Mouse (Mus musculus): Measurements from ENCODE around the gene B4galt7. TPM values are rescaled to one million over a fixed set of nuclear protein-coding genes. Genes with fewer than 3 reads are reported as not detected.

B4galt7 gene
- 15.1 TPM for polyA plus RNA-seq (2014; fragmentation: Illumina TruSeq; extraction: RNeasy Lipid Tissue Mini Kit (QIAGEN cat#74804); ENCODE audit: low read depth, low replicate concordance)

DNA sequence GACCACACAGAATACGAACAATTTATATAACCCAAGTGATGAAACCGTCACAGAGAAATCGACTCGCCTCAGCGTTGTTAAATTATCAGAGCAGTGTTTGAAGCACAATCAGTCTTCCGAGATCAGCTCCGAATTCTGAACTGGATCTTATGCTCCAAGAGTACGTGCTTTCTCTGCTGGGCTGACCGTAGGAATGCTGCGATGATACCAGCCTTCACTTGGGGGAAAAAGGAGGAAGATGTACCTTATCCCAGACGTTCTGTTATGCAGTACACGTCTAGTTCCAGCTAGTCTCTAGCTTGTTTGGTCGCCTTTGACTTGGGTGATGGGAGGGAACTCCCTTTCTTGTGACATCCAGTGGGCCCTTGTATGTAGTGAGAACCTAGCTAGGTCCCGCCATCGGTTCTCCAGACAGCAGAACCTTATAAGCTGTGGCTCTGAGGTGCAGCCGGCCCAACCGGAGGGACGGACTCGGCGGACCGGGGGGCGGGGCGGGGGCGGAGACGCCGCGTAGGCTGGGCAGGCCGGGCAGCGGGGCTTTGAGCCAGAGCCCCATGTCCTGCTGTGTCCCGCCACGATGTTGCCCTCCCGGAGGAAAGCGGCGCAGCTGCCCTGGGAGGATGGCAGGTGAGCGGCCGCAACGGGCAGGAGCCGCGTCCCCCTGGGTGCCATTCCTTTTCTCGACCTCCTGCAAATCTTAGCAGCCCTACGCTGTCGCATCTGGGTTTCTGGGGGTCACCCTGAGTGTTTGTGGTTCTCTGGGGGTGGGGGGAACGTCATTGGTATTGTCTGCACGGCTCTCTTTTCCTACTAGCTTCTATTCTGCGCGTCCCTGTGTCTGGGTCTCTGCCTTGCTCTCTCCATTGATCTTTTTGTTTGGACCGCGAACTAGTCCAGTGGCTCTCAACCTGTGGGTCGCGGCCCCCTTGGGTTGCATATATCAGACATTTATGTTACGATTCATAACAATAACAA lies at the start of gene B4galt7:
Gene B4galt7, plus strand, starts transcription at position 331 of the 975 bp plus-strand sequence.

DNA sequence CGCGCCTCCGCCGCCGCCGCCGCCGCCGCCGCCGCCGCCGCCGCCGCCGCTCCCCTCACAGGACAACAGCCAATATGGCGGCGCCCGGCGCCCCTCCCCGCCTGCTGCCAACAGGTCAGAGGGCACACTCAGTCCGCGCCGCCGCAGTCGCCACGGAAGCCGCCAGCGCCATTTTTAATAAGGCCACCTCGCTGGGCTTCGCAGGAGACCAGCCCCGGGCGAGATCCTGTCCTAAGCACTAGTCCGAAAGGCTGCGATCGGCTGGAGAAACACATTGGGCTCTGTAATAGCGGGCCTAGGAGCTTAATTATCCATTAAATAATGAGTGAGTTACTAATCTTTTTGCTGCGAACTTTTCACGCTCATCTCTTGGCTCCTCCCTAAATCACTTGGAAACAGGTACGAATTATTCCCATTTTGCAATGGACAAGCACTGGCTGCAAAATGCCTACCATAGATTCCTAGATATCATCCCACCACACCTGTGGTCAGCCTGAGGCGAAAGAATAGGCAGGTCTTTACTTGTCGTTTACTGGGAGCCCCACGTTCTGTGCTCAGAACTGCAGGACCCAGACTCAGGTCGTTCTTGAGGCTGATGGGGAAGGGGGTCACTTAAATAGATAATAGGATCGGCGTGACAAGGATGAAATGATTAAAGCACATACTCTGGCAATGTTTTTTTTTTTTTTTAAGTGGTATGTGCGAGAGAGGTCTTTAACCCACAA lies 28.5 kb upstream of the B4galt7 start, which contains the start of gene Fam193b:
Gene Fam193b, minus strand, starts transcription at position 94 of the 725 bp plus-strand sequence.

DNA sequence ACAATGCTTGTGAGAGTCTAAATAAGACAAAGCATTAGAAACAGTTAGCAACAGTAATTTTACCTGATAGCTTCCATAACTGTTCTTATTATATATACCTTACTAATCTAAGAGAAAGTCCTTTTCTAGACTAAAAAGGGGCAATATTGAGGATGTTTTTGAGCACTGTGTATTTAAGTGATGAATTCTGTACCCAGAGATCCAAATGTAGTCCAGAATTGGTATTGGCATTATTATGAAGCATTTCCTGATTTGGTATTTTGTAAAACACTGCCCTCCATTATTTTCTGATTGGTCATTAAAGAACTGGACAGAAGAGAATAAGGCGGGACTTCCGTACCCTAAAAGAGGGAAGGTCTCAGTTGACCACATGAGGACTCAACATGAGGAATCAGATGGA lies 26.3 kb upstream of the B4galt7 start, which contains the start of gene Tmed9:
Gene Tmed9, plus strand, starts transcription at position 301 of the 400 bp plus-strand sequence.

DNA sequence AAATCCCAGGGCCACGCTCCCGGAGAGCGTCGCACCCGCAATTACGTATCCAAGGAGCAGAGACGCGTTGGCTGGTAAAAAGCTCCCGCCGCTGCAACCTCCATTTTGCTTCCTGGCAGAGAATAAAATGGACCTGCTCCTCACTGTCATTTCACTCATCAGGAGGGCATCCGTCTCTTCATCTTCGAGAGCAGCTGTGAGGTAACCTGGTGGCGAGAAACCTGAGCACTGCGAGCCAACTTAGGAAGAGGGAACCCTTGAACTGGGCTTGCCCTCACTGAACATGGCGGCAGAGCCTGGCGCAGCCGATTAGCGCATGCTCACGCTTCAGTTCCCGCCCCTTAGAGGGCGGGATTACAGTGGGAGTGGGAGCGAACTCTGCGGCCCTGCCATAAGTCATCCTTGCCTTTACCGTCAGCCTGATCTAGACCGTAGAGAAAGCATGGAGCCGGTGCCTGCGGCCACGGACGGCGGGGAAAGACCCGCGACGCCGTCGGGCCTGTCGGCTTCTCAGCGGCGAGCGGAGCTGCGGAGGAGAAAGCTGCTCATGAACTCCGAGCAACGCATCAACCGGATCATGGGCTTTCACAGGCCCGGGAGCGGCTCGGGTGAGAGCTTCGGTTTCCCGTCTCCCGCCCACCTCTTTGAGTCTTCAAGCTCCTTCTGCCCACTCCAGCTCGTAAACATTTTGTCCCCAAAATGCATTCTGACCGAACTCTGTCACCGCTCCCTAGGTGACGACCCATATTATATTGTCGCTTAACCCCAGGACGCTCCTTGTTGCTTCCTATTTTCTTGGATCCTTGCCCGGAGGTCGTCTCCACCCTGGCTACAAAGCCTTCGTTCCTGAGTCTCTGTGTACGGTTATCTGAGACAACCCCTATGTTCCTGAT lies 23.2 kb downstream of the B4galt7 start, which contains the start of gene Caml:
Gene Caml, plus strand, starts transcription at position 357 of the 893 bp plus-strand sequence.

DNA sequence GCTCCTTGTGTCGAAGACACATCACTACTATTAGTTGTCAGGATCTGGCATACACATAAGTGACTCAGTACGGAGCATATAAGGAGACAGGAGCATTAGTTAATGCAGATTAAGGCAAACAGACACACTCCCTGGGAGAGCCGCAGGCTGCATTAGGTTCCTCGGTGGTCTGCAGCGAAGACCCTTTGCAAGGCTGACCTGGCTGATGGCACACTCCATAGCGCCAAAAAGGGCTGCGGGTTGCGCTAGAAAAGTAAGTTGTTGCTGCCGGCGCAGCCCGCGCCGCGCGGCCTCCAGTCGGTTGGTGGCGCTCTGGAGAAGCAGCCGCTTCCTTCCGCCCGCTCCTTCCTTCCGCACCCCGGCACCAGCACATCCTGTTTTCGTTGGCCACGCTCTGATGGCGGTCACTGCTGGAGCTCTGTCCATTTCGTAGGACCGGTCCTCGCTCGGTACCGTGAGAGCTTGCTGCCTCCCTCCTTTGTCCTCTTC lies 35.0 kb downstream of the B4galt7 start, which contains the start of gene Ddx46:
Gene Ddx46, plus strand, starts transcription at position 389 of the 489 bp plus-strand sequence.

Other genes starting within 250 kb of the B4galt7 start
- gene Lman2, start 237.1 kb upstream of the B4galt7 start, polyA plus RNA-seq (2014; fragmentation: Illumina TruSeq; extraction: RNeasy Lipid Tissue Mini Kit (QIAGEN cat#74804); ENCODE audit: low read depth, low replicate concordance) = 250 TPM
- gene Rgs14, start 230.2 kb upstream of the B4galt7 start, polyA plus RNA-seq (2014; fragmentation: Illumina TruSeq; extraction: RNeasy Lipid Tissue Mini Kit (QIAGEN cat#74804); ENCODE audit: low read depth, low replicate concordance) = 2.2 TPM
- gene Slc34a1, start 201.7 kb upstream of the B4galt7 start, polyA plus RNA-seq (2014; fragmentation: Illumina TruSeq; extraction: RNeasy Lipid Tissue Mini Kit (QIAGEN cat#74804); ENCODE audit: low read depth, low replicate concordance) = 0.87 TPM
- 3.0 TPM for gene Pfn3, start 184.7 kb upstream of the B4galt7 start, polyA plus RNA-seq (2014; fragmentation: Illumina TruSeq; extraction: RNeasy Lipid Tissue Mini Kit (QIAGEN cat#74804); ENCODE audit: low read depth, low replicate concordance)
- not detected for gene F12, start 173.1 kb upstream of the B4galt7 start, polyA plus RNA-seq (2014; fragmentation: Illumina TruSeq; extraction: RNeasy Lipid Tissue Mini Kit (QIAGEN cat#74804); ENCODE audit: low read depth, low replicate concordance)
- 30.4 TPM for gene Grk6, start 154.8 kb upstream of the B4galt7 start, polyA plus RNA-seq (2014; fragmentation: Illumina TruSeq; extraction: RNeasy Lipid Tissue Mini Kit (QIAGEN cat#74804); ENCODE audit: low read depth, low replicate concordance)
- 1.1 TPM for gene Prr7, start 135.6 kb upstream of the B4galt7 start, polyA plus RNA-seq (2014; fragmentation: Illumina TruSeq; extraction: RNeasy Lipid Tissue Mini Kit (QIAGEN cat#74804); ENCODE audit: low read depth, low replicate concordance)
- gene Dbn1, start 111.8 kb upstream of the B4galt7 start, polyA plus RNA-seq (2014; fragmentation: Illumina TruSeq; extraction: RNeasy Lipid Tissue Mini Kit (QIAGEN cat#74804); ENCODE audit: low read depth, low replicate concordance) = 17.8 TPM
- 31.4 TPM for gene Pdlim7, start 86.2 kb upstream of the B4galt7 start, polyA plus RNA-seq (2014; fragmentation: Illumina TruSeq; extraction: RNeasy Lipid Tissue Mini Kit (QIAGEN cat#74804); ENCODE audit: low read depth, low replicate concordance)
- gene Dok3, start 70.6 kb upstream of the B4galt7 start, polyA plus RNA-seq (2014; fragmentation: Illumina TruSeq; extraction: RNeasy Lipid Tissue Mini Kit (QIAGEN cat#74804); ENCODE audit: low read depth, low replicate concordance) = 3.3 TPM
- 26.7 TPM for gene Ddx41, start 63.2 kb upstream of the B4galt7 start, polyA plus RNA-seq (2014; fragmentation: Illumina TruSeq; extraction: RNeasy Lipid Tissue Mini Kit (QIAGEN cat#74804); ENCODE audit: low read depth, low replicate concordance)
- 57.3 TPM for gene Fam193b, start 28.8 kb upstream of the B4galt7 start, polyA plus RNA-seq (2014; fragmentation: Illumina TruSeq; extraction: RNeasy Lipid Tissue Mini Kit (QIAGEN cat#74804); ENCODE audit: low read depth, low replicate concordance)
- 248 TPM for gene Tmed9, start 26.2 kb upstream of the B4galt7 start, polyA plus RNA-seq (2014; fragmentation: Illumina TruSeq; extraction: RNeasy Lipid Tissue Mini Kit (QIAGEN cat#74804); ENCODE audit: low read depth, low replicate concordance)
- 39.3 TPM for gene Caml, start 23.1 kb downstream of the B4galt7 start, polyA plus RNA-seq (2014; fragmentation: Illumina TruSeq; extraction: RNeasy Lipid Tissue Mini Kit (QIAGEN cat#74804); ENCODE audit: low read depth, low replicate concordance)
- gene Ddx46, start 35.1 kb downstream of the B4galt7 start, polyA plus RNA-seq (2014; fragmentation: Illumina TruSeq; extraction: RNeasy Lipid Tissue Mini Kit (QIAGEN cat#74804); ENCODE audit: low read depth, low replicate concordance) = 30.5 TPM
- gene B230219D22Rik, start 93.2 kb downstream of the B4galt7 start, polyA plus RNA-seq (2014; fragmentation: Illumina TruSeq; extraction: RNeasy Lipid Tissue Mini Kit (QIAGEN cat#74804); ENCODE audit: low read depth, low replicate concordance) = 43.1 TPM
- 76.2 TPM for gene Txndc15, start 114.8 kb downstream of the B4galt7 start, polyA plus RNA-seq (2014; fragmentation: Illumina TruSeq; extraction: RNeasy Lipid Tissue Mini Kit (QIAGEN cat#74804); ENCODE audit: low read depth, low replicate concordance)
- gene Pcbd2, start 127.5 kb downstream of the B4galt7 start, polyA plus RNA-seq (2014; fragmentation: Illumina TruSeq; extraction: RNeasy Lipid Tissue Mini Kit (QIAGEN cat#74804); ENCODE audit: low read depth, low replicate concordance) = 32.4 TPM
- gene Catsper3, start 184.7 kb downstream of the B4galt7 start, polyA plus RNA-seq (2014; fragmentation: Illumina TruSeq; extraction: RNeasy Lipid Tissue Mini Kit (QIAGEN cat#74804); ENCODE audit: low read depth, low replicate concordance) = 1.7 TPM
- not detected for gene Pitx1, start 236.3 kb downstream of the B4galt7 start, polyA plus RNA-seq (2014; fragmentation: Illumina TruSeq; extraction: RNeasy Lipid Tissue Mini Kit (QIAGEN cat#74804); ENCODE audit: low read depth, low replicate concordance)